Mouse (Mus musculus): Measurements from ENCODE around the gene Cab39.

DNA sequence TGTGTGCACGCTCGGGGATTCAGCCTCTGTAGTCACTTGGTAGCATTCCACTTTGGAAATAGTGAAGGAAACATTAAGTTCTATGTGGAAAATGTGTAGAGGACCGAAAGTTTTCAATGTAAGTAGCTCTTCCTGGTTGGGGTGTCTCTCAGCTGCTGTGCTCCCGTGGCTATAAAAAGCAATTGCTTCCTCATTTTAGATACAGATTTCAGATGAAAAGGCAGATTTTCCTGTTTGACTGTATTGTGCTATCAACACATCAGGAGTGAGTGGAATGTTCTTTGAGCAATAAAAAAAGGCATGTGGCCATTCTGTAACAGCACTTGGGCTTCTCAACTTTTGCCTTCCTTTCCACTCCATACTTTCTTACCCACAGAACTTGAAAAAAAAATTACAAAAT lies 16.0 kb downstream of the Cab39 start:
- TF ChIP-seq POLR2A (IDR thresholded peaks at IDR 0.05; ENCODE audit: low read depth, low read length) (no peak), CTCF (IDR thresholded peaks at IDR 0.05; ENCODE audit: borderline replicate concordance, insufficient read depth, low read length) (no peak)
